Mouse (Mus musculus): ENCODE results near the gene Clba1. TPM values are rescaled to one million over a fixed set of nuclear protein-coding genes. Genes with fewer than 3 reads are reported as not detected.

Gene Clba1
- total RNA-seq (2023; ENCODE audit: inconsistent age), result 0.96 to 1.6 TPM (median 1.3 TPM) in 4 replicates

GRCm38 (mm10) chr12:112808587-112809364 is at the start of gene Clba1:
Clba1 (plus strand) TSS chr12:112808937.

DNA sequence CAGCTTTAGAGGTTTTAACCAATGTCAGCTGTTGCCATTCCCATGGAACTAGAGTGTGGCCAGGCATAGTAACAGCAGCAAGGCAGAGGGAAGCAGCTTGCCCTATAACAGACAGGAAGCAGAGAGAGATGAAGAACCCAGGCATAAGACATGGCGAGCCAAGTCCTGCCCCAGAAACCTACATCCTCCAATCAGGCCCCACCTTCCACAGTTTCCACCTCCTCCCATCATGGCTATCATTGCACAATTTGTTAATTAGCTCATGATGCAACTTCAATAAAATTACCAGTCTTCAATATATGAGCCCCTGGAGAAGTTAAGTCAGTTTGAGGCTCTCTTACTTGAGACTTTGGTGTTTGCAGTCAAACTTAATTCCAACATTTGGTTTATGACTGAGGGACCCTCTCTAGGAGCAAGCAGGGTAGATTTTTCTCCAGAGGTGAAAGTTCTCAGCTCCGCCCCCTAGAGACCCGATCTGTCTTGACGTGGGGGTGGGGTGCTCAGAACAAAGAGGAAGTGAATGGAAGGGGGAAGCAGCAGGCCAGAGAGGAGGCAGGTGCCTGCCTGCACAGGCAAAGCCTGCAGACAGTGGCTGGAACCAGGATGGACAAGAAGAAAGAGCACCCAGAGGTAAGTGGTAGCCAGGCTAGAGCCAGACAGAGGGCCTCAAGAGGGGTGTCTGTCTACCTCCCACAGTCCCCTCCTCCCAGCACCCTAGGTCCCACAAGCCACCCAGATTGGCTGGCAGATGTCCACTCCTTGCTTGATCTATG is 48.4 kb upstream of the Clba1 start, which contains the start of gene Pld4:
Gene Pld4, plus strand, starts transcription at position 502 of the 773 bp plus-strand sequence.

GRCm38 (mm10) chr12:112801864-112802846 is 6.6 kb upstream of the Clba1 start, which contains the start of gene Ahnak2:
Ahnak2 (minus strand) TSS chr12:112802657.

DNA sequence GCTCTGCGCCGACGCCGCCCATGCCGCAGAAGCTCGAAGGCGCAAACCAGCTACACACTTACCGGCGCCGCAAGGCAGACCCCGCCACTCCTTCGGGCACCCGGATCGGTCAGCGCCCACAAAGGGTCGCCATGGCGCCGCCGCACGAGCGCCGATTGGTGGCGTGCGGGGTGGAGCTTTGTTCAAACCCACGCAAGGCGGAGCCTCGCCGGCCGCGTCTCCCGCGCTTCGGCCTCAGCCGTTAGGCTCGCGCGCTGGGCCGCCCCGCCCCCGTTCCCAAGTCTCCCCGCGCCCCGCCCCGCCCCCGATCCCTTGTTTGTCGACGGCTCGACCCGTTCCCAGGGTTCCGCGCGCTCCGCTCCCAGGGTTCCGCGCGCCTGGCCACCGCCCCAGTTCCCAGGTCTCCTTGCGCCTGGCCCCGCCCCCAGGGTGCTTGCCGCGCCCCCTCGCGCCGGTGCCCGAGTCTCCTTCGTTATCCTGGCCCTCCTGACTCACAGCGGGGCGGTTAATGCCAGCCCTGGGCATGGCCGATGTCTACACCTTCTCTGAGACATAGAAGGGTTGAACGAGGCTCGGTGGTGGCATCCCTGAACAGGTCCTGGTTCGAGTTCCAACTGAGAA is 20.6 kb downstream of the Clba1 start, which contains the start of gene Cdca4:
Gene Cdca4, minus strand, starts transcription at position 180 of the 621 bp plus-strand sequence.

Other genes starting within 250 kb of the Clba1 start
- 25.3 to 30.4 TPM (median 28.7 TPM) in 4 replicates for gene Inf2, start 220.2 kb upstream of the Clba1 start, total RNA-seq (2023; ENCODE audit: inconsistent age)
- gene Adssl1, start 188.9 kb upstream of the Clba1 start, total RNA-seq (2023; ENCODE audit: inconsistent age), result 5.1 to 9.4 TPM (median 8.5 TPM) in 4 replicates
- gene Siva1, start 164.3 kb upstream of the Clba1 start, total RNA-seq (2023; ENCODE audit: inconsistent age), result 17.7 to 24.8 TPM (median 20.3 TPM) in 4 replicates
- 83.3 to 111 TPM (median 97.0 TPM) in 4 replicates for gene Akt1, start 134.1 kb upstream of the Clba1 start, total RNA-seq (2023; ENCODE audit: inconsistent age)
- 1.2 to 2.7 TPM (median 1.9 TPM) in 4 replicates for gene Zbtb42, start 130.1 kb upstream of the Clba1 start, total RNA-seq (2023; ENCODE audit: inconsistent age)
- 8.0 to 12.0 TPM (median 9.0 TPM) in 4 replicates for gene Cep170b, start 88.5 kb upstream of the Clba1 start, total RNA-seq (2023; ENCODE audit: inconsistent age)
- gene Pld4, start 48.3 kb upstream of the Clba1 start, total RNA-seq (2023; ENCODE audit: inconsistent age), result 283 to 385 TPM (median 352 TPM) in 4 replicates
- 0.24 to 0.39 TPM (median 0.37 TPM) in 4 replicates for gene Ahnak2, start 6.3 kb upstream of the Clba1 start, total RNA-seq (2023; ENCODE audit: inconsistent age)
- 28.4 to 31.4 TPM (median 29.8 TPM) in 4 replicates for gene Cdca4, start 20.5 kb downstream of the Clba1 start, total RNA-seq (2023; ENCODE audit: inconsistent age)
- 75.2 to 80.8 TPM (median 78.1 TPM) in 4 replicates for gene Gpr132, start 59.3 kb downstream of the Clba1 start, total RNA-seq (2023; ENCODE audit: inconsistent age)
- 1.1 to 4.3 TPM (median 2.5 TPM) in 4 replicates for gene Jag2, start 120.8 kb downstream of the Clba1 start, total RNA-seq (2023; ENCODE audit: inconsistent age)
- gene Nudt14, start 133.2 kb downstream of the Clba1 start, total RNA-seq (2023; ENCODE audit: inconsistent age), result 14.8 to 17.1 TPM (median 16.4 TPM) in 4 replicates
- 9.5 to 15.1 TPM (median 11.5 TPM) in 4 replicates for gene Btbd6, start 167.5 kb downstream of the Clba1 start, total RNA-seq (2023; ENCODE audit: inconsistent age)
- gene Brf1, start 191.8 kb downstream of the Clba1 start, total RNA-seq (2023; ENCODE audit: inconsistent age), result 148 to 156 TPM (median 152 TPM) in 4 replicates
- gene Pacs2, start 205.6 kb downstream of the Clba1 start, total RNA-seq (2023; ENCODE audit: inconsistent age), result 31.9 to 42.6 TPM (median 35.6 TPM) in 4 replicates

Data from B cell, adult (primary cell).